Mouse (Mus musculus) thymus, adult 2 months (tissue): ENCODE data around the gene Atp23.

Source experiments
- CTCF ChIP-seq: fragments of 200-500 bp; IDR thresholded peaks from 2 replicates; pipeline ENCODE4 v1.5.1; 2012; ENCODE audit warnings: mild to moderate bottlenecking, control low read depth, low read length, moderate library complexity, borderline replicate concordance; ENCODE audit not compliant: control insufficient read depth, poor library complexity, insufficient read depth; ENCODE audit errors: extremely low read depth
- POLR2A ChIP-seq: fragments of 200-500 bp; IDR thresholded peaks from 2 replicates; pipeline ENCODE4 v1.6.1; 2012; ENCODE audit warnings: mild to moderate bottlenecking, low read length, control low read depth, moderate library complexity; ENCODE audit not compliant: control insufficient read depth, poor library complexity, insufficient read depth; ENCODE audit errors: extremely low read depth

- TF ChIP-seq CTCF (peak; percentile 10; the same call in 1 of the 2 replicates), POLR2A (no peak)
Observed at GRCm38 (mm10) chr10:126928011-126928818, 27.1 kb upstream of the Atp23 start.
